Mouse (Mus musculus): Measurements from ENCODE around the gene Hivep3.

GRCm38 (mm10) chr4:119957970-119958369, 224.4 kb downstream of the Hivep3 start:
- no peak for TF ChIP-seq POLR2A (IDR thresholded peaks at IDR 0.05; ENCODE audit: insufficient read depth, low read depth, low read length)
- TF ChIP-seq CTCF (IDR thresholded peaks at IDR 0.05), result no peak
- TF ChIP-seq EP300 (IDR thresholded peaks at IDR 0.05; ENCODE audit: insufficient read depth, low read depth, low read length), result no peak
